Mouse (Mus musculus) embryo, embryonic 10.5 days (tissue): ENCODE measurements around the gene Knop1.

Source experiments
- DNase-seq: peaks from one replicate; pipeline ENCODE4 v3.0.0-alpha.2; 2015; ENCODE audit warnings: low spot score

Knop1 gene

GRCm38 (mm10) chr7:118855877-118856304 is at the start of gene Knop1:
Knop1 (minus strand) TSS chr7:118856254.
- no peak for DNase-seq

- no peak for DNase-seq
These were observed 48.5 kb upstream of the Knop1 start for GRCm38 (mm10) chr7:118904530-118904929.

DNA sequence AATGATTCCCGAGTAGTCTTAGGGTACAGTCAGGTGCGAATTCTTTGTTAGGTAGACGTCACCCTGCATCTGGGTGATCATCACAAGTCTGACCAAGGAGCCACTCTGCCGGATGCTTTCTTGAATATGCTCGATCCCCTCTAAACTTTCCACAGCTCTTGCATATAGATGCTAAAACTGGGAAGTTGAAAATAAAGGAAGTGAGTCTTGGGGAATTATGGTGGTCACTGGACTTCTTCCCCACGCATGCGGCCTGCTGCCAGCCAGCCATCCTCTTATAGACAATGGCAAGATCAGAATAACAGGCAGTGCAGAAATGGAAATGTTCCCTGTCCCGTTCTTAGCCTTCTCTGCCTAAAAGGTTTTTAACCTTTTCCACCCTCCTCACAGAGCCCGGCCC is 47.8 kb upstream of the Knop1 start:
- DNase-seq: no peak

DNA sequence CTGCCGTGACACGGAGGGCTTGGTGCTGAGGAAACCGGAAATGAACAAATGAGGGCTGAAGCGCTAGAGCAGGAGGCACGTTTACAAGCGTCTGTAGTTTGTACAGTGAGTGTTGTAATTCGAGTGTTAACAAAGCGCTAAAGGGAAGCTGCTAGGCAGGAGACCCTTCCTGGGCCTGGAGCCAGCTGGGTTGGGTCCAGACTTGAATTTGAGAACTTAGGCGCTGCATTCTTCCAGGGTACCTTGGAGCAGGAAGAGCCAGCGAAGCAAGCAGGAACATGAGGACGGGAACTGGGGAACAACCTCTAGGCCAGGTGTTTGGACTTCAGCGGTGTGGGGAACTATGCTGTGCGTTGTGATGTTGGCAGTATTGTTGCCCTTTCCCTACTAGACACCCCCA is 46.9 kb upstream of the Knop1 start:
- DNase-seq: no peak

- no peak for DNase-seq
These were observed 44.0 kb upstream of the Knop1 start for GRCm38 (mm10) chr7:118900090-118900489.

DNA sequence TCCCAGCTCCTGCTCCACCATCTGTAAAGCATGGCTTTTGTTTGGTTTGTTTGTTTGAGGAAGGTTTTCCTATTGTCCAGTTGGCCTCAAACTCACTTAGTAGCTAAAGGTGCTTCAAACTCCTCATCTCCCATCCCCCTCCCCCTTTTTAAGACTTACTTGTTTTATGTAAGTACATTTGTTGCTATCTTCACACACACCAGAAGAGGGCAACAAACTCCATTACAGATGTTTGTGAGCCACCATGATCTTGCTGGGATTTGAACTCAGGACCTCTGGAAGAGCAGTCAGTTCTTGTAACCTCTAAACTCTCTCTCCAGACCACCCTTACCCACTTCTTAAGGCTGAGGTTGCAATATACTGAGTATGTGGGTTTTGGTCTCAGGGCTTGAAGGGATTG is 42.0 kb upstream of the Knop1 start:
- no peak for DNase-seq

- no peak for DNase-seq
These were observed 39.7 kb upstream of the Knop1 start for GRCm38 (mm10) chr7:118895469-118896450.

DNA sequence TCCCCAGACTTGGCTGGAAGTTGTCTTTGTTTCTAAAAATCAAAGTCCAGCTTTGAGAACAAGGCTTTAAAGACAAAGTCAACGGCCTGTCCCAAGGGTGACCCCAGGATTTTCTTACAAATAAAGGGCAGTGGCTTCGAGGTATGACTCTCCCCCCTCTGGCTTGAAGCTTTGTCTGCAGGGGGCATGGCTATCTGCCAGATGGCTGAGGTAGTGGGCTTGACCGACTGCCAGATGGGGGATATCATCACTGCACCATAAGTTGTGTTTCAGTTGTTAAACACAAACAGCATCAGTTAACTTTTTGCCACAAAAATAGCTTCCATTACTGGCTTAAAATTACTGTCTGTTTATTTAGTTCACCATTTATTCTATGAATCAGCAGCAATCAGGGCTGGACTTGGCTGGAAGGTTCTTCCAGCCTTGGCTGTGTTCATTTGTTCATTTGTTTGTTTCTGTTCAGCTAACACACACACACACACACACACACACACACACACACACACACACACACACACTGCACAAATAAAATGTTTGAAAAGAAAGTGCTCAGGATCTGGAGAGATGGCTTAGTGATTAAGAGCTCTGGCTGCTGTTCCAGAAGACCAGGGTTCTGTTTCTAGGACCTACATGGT is 33.1 kb upstream of the Knop1 start:
- peak; percentile 57 for DNase-seq

- peak; percentile 61 for DNase-seq
These were observed 31.4 kb upstream of the Knop1 start for GRCm38 (mm10) chr7:118887303-118888055.

GRCm38 (mm10) chr7:118884969-118885368 is 28.9 kb upstream of the Knop1 start:
- DNase-seq: no peak

- no peak for DNase-seq
These were observed 27.9 kb upstream of the Knop1 start for GRCm38 (mm10) chr7:118883957-118884356.

DNA sequence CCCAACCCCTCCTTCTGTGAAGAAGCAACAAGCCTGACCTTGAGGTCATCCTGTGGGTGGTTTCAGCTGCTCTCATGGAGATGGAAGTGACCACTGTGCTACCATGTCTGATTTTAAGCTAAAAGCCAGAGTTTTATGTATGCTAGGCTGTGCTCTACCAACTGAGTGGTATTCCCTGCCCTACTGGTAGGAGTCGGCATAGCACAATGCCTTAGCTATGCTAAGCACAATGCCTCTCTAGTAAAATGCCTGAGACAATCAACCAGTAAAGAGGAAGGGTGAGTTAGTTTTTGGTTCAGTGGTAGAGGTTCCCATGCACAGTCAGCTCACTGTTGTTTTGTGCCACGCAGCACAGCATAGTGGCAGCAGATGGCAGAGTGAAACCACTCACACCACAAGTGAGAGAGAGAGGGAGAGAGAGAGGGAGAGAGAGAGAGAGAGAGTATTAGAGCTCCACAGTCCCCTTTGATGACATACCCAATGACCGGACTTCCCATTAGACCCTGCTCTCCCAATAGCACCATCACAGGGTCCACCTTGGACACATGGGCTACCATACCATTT is 23.5 kb upstream of the Knop1 start:
- no peak for DNase-seq

DNA sequence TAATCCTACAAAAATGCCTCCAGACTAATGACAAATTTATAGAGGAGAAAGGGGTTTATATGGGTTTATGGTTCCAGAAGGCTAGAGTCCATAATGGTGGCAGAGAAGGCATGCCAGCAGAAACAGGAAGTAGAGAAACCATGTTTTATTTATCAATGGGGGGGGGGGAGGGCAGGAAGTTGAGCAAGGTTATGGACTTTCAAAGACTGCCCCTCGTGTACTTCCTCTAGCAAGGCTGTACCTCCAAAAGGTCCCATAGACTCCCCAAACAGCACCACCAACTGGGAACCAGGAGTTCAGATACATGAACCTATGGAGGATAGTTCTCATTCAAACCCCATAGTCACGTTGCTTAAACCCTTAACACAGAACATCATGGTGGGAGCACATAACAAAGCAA is 9.3 kb upstream of the Knop1 start:
- no peak for DNase-seq

- DNase-seq: no peak
These were observed 2.6 kb upstream of the Knop1 start for GRCm38 (mm10) chr7:118858640-118859039.

- peak; percentile 96 for DNase-seq
These were observed 730 bp downstream of the Knop1 start, which contains the start of gene Iqck for GRCm38 (mm10) chr7:118855171-118855876. Iqck (plus strand) TSS chr7:118855752.

DNA sequence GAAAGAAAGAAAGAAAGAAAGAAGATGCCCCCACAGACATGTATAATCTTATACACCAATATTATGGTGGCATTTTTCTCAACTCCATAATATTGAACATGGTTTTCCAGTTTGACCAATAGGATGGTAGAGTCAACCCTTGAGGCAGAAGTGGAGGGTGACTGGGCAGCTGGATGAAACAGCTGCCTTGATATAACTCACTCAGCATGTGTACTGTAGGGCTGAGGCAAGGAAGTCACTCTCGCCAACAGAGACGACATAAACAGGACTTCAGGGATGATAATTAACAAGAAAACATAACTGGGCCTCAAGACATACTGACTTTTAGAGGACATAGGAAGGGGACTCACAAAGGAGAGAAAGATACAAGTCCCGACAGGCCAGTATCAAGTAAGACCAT is 1.4 kb downstream of the Knop1 start:
- DNase-seq: peak; percentile 2

GRCm38 (mm10) chr7:118852611-118853010 is 3.4 kb downstream of the Knop1 start:
- no peak for DNase-seq

DNA sequence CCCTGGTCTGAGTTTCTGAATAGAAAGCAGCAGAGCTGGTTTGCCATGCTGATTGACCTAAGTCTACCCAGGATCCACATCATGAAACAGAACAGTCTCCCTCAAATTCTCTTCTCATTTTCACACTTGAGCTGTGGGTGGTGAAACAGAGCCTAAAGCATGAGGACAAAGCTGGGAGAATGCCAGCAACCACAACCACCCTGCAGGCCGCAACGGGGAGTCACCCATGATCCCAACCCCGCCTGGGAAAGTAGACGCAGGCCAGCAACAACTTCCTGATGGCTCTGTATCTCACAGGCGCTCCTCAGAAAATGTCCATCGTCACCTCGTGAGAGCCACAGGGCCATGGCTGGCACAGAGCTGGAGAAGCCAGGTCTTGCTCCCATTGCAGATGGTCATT is 4.5 kb downstream of the Knop1 start:
- no peak for DNase-seq

GRCm38 (mm10) chr7:118850676-118851290 is 5.3 kb downstream of the Knop1 start:
- DNase-seq: no peak

DNA sequence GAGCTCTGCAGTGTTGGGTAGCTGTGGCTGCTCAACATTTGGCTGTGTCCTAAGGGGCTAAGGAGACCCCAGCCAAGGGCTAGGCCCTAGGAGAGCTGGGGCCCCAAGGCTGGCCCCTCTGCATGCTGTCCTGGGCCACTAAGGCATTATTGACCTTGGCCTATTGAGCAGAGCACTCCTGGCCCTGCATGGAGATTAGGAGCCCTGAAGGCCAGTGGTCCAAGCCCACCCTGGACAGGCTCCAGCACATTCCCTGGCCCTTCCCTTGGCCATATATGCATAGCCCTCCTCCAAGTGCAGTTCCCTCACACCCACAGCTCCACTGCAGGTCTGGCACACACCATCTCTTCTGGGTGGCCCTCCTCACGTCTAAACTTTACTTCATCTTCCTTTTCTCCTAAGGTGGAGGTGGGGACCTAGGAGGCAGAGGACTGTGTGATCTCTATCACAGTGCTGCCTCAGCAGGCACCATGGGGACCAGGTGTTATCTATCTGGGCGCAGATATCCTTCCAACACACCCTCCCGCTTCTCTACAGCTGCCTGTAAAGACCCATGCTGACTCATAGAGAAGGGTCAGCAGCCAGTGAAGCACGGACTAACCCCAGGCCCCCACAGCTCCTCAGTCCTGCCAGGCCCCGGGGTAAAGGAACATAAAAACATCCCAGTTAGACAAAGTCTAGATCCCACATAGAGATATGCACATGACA is 6.4 kb downstream of the Knop1 start:
- no peak for DNase-seq
